Mouse (Mus musculus): Measurements from ENCODE around the gene Gm20388. TPM values are rescaled to one million over a fixed set of nuclear protein-coding genes. Genes with fewer than 3 reads are reported as not detected.
A peak's percentile ranks its signal among the peaks of the same experiment; 100 is the strongest.

Gm20388 gene
- total and polyA plus RNA-seq, 3 experiments = 0.02 to 0.05 TPM; not detected in 1

DNA sequence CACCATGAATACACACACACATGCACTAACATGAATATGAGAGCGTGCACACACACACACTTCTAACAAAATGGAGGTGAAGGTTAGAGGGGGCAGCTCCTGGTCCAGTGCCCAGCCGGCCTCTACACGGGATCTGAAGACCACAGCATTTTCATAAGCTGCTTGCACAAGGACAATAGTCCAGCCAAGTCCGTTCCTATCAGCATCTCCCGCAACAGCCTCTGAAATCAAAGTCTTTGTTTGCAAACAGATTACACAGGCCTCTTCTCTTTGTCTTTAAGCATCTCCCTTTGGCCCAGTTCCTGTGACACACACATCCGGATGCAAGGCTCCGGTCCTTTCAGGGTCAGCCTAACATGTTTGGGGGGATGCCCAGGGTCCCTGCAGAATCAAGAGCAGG is 1958.3 kb downstream of the Gm20388 start:
- H3K4me3 ChIP-seq (ENCODE audit: low read depth, low read length) = no peak overlapping the region
- no peak for TF ChIP-seq TAL1 (conservative IDR thresholded peaks at IDR 0.05; ENCODE audit: low read depth, low read length)
- no peak for TF ChIP-seq GATA2 (IDR thresholded peaks at IDR 0.05; ENCODE audit: borderline replicate concordance, low read depth, low read length)
- TF ChIP-seq POLR2AphosphoS5 (IDR thresholded peaks at IDR 0.05; ENCODE audit: insufficient replicate concordance, low read depth, low read length) = no peak
- no peak for TF ChIP-seq CTCF (IDR thresholded peaks at IDR 0.05; ENCODE audit: low read depth, low read length)
- TF ChIP-seq GATA1 (IDR thresholded peaks at IDR 0.05; ENCODE audit: borderline replicate concordance, low read length) = no peak
- H3K27me3 ChIP-seq (ENCODE audit: insufficient read depth, low read length) = peaks cover 54% of the 10 kb centered on the region
- no peak for DNase-seq (ENCODE audit: low spot score)
- no peaks in the 10 kb centered on the region for H3K36me3 ChIP-seq (replicated peaks)
- ATAC-seq (ENCODE audit: extremely low read depth, insufficient number of reproducible peaks, low FRiP score, poor library complexity, severe bottlenecking) = no peak
- no peaks in the 10 kb centered on the region for H3K9me3 ChIP-seq (replicated peaks)
- peaks cover 17% of the 10 kb centered on the region for H3K4me1 ChIP-seq (ENCODE audit: insufficient read depth, low read depth, low read length)

DNA sequence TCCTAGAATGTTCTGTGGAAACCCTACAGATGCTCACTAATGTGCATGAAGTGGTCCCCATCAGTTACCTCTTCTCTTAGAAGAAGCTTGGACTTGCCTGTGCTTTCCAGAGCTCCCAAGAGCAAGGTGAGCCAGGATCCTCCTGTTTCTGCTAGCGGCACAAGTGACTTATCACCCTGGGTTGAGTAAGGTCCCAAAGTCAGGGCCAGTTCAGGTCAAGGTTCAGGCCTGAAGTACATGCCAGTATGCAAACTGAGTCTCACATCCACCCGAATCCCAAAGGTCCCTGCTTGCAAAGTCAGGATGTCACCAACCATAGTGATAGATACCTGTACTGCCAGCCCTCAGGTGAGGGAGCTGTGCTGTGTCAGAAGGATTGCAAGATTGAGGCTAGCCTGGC is 1959.5 kb downstream of the Gm20388 start:
- Histone ChIP-seq H3K4me1 (ENCODE audit: insufficient read depth, low read depth, low read length) (peaks cover 22% of the 10 kb centered on the region), H3K9me3 (replicated peaks) (no peaks in the 10 kb centered on the region), H3K36me3 (replicated peaks) (no peaks in the 10 kb centered on the region), H3K4me3 (ENCODE audit: low read depth, low read length) (no peak overlapping the region), H3K27me3 (ENCODE audit: insufficient read depth, low read length) (peaks cover 53% of the 10 kb centered on the region)
- no peak for ATAC-seq (ENCODE audit: extremely low read depth, insufficient number of reproducible peaks, low FRiP score, poor library complexity, severe bottlenecking)
- no peak for TF ChIP-seq GATA1 (IDR thresholded peaks at IDR 0.05; ENCODE audit: borderline replicate concordance, low read length)
- no peak for TF ChIP-seq GATA2 (IDR thresholded peaks at IDR 0.05; ENCODE audit: borderline replicate concordance, low read depth, low read length)
- TF ChIP-seq CTCF (IDR thresholded peaks at IDR 0.05; ENCODE audit: low read depth, low read length) = no peak
- TF ChIP-seq POLR2AphosphoS5 (IDR thresholded peaks at IDR 0.05; ENCODE audit: insufficient replicate concordance, low read depth, low read length) = no peak
- no peak for TF ChIP-seq TAL1 (conservative IDR thresholded peaks at IDR 0.05; ENCODE audit: low read depth, low read length)
- no peak for DNase-seq (ENCODE audit: low spot score)

GRCm38 (mm10) chr8:121871833-121872440 is 1961.3 kb downstream of the Gm20388 start:
- peaks cover 26% of the 10 kb centered on the region for H3K4me1 ChIP-seq (ENCODE audit: insufficient read depth, low read depth, low read length)
- ATAC-seq (ENCODE audit: extremely low read depth, insufficient number of reproducible peaks, low FRiP score, poor library complexity, severe bottlenecking) (peak; percentile 19; the same call in 1 of the 2 replicates), DNase-seq (ENCODE audit: low spot score) (peak; percentile 42)

GRCm38 (mm10) chr8:121874031-121874430 is 1963.4 kb downstream of the Gm20388 start:
- ATAC-seq (ENCODE audit: extremely low read depth, insufficient number of reproducible peaks, low FRiP score, poor library complexity, severe bottlenecking) (no peak), DNase-seq (ENCODE audit: low spot score) (peak; percentile 54)

More at GRCm38 (mm10) chr8:121871833-121872440, 1961.3 kb downstream of the Gm20388 start:
- Histone ChIP-seq H3K4me3 (ENCODE audit: low read depth, low read length) (no peak overlapping the region), H3K27me3 (ENCODE audit: insufficient read depth, low read length) (peaks cover 50% of the 10 kb centered on the region), H3K36me3 (replicated peaks) (peaks cover 1% of the 10 kb centered on the region), H3K9me3 (replicated peaks) (no peaks in the 10 kb centered on the region)
- TF ChIP-seq GATA2 (IDR thresholded peaks at IDR 0.05; ENCODE audit: borderline replicate concordance, low read depth, low read length) (no peak), CTCF (IDR thresholded peaks at IDR 0.05; ENCODE audit: low read depth, low read length) (no peak), POLR2AphosphoS5 (IDR thresholded peaks at IDR 0.05; ENCODE audit: insufficient replicate concordance, low read depth, low read length) (no peak), TAL1 (conservative IDR thresholded peaks at IDR 0.05; ENCODE audit: low read depth, low read length) (no peak), GATA1 (IDR thresholded peaks at IDR 0.05; ENCODE audit: borderline replicate concordance, low read length) (no peak)

GRCm38 (mm10) chr8:121875045-121875444 is 1964.4 kb downstream of the Gm20388 start:
- Histone ChIP-seq H3K4me3 (ENCODE audit: low read depth, low read length) (no peak overlapping the region), H3K9me3 (replicated peaks) (no peaks in the 10 kb centered on the region), H3K4me1 (ENCODE audit: insufficient read depth, low read depth, low read length) (peaks cover 30% of the 10 kb centered on the region), H3K36me3 (replicated peaks) (peaks cover 28% of the 10 kb centered on the region), H3K27me3 (ENCODE audit: insufficient read depth, low read length) (peaks cover 36% of the 10 kb centered on the region)
- ATAC-seq (ENCODE audit: extremely low read depth, insufficient number of reproducible peaks, low FRiP score, poor library complexity, severe bottlenecking) (no peak), DNase-seq (ENCODE audit: low spot score) (no peak)
- TF ChIP-seq TAL1 (conservative IDR thresholded peaks at IDR 0.05; ENCODE audit: low read depth, low read length) (no peak), GATA2 (IDR thresholded peaks at IDR 0.05; ENCODE audit: borderline replicate concordance, low read depth, low read length) (no peak), CTCF (IDR thresholded peaks at IDR 0.05; ENCODE audit: low read depth, low read length) (no peak), POLR2AphosphoS5 (IDR thresholded peaks at IDR 0.05; ENCODE audit: insufficient replicate concordance, low read depth, low read length) (no peak), GATA1 (IDR thresholded peaks at IDR 0.05; ENCODE audit: borderline replicate concordance, low read length) (no peak)

More at GRCm38 (mm10) chr8:121874031-121874430, 1963.4 kb downstream of the Gm20388 start:
- H3K4me3 ChIP-seq (ENCODE audit: low read depth, low read length) = no peak overlapping the region
- H3K36me3 ChIP-seq (replicated peaks) = peaks cover 18% of the 10 kb centered on the region
- no peaks in the 10 kb centered on the region for H3K9me3 ChIP-seq (replicated peaks)
- TF ChIP-seq GATA2 (IDR thresholded peaks at IDR 0.05; ENCODE audit: borderline replicate concordance, low read depth, low read length) = no peak
- TF ChIP-seq GATA1 (IDR thresholded peaks at IDR 0.05; ENCODE audit: borderline replicate concordance, low read length) = no peak
- TF ChIP-seq TAL1 (conservative IDR thresholded peaks at IDR 0.05; ENCODE audit: low read depth, low read length) = no peak
- no peak for TF ChIP-seq POLR2AphosphoS5 (IDR thresholded peaks at IDR 0.05; ENCODE audit: insufficient replicate concordance, low read depth, low read length)
- TF ChIP-seq CTCF (IDR thresholded peaks at IDR 0.05; ENCODE audit: low read depth, low read length) = no peak
- peaks cover 27% of the 10 kb centered on the region for H3K4me1 ChIP-seq (ENCODE audit: insufficient read depth, low read depth, low read length)
- peaks cover 42% of the 10 kb centered on the region for H3K27me3 ChIP-seq (ENCODE audit: insufficient read depth, low read length)

DNA sequence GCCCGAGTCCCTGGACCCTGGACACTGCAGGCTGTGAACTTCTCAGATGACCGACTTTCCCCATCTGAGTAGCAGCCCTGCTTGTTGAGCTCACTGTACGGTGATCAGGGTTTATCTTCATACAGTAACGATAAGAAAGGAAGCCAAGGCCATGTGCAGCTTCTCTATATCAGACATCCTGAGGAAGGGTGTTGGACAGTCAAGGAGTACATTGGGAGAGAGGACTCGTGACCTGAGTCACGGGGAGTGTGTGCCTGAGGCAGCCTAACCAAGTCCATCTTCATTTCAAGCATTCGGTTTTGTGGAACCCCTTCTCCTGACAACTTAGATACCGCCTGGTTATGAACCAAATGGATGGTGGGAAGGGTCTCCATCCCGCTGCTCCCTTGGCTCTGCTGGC is 1964.9 kb downstream of the Gm20388 start:
- DNase-seq (ENCODE audit: low spot score) (no peak), ATAC-seq (ENCODE audit: extremely low read depth, insufficient number of reproducible peaks, low FRiP score, poor library complexity, severe bottlenecking) (no peak)
- Histone ChIP-seq H3K9me3 (replicated peaks) (no peaks in the 10 kb centered on the region), H3K4me3 (ENCODE audit: low read depth, low read length) (no peak overlapping the region), H3K27me3 (ENCODE audit: insufficient read depth, low read length) (peaks cover 32% of the 10 kb centered on the region), H3K36me3 (replicated peaks) (peaks cover 32% of the 10 kb centered on the region), H3K4me1 (ENCODE audit: insufficient read depth, low read depth, low read length) (peaks cover 34% of the 10 kb centered on the region)
- TF ChIP-seq CTCF (IDR thresholded peaks at IDR 0.05; ENCODE audit: low read depth, low read length) (no peak), GATA1 (IDR thresholded peaks at IDR 0.05; ENCODE audit: borderline replicate concordance, low read length) (no peak), POLR2AphosphoS5 (IDR thresholded peaks at IDR 0.05; ENCODE audit: insufficient replicate concordance, low read depth, low read length) (no peak), GATA2 (IDR thresholded peaks at IDR 0.05; ENCODE audit: borderline replicate concordance, low read depth, low read length) (no peak), TAL1 (conservative IDR thresholded peaks at IDR 0.05; ENCODE audit: low read depth, low read length) (no peak)

Measured in G1E (cell line).